Mouse (Mus musculus) lung, adult 2 months (tissue): Measurements from ENCODE around the gene D16Ertd472e.

Source experiments
- CTCF ChIP-seq: fragments of 200-500 bp; IDR thresholded peaks from 2 replicates; pipeline ENCODE4 v1.5.1; 2011; ENCODE audit warnings: mild to moderate bottlenecking, low read length, control low read depth; ENCODE audit not compliant: insufficient read depth
- POLR2A ChIP-seq: fragments of 200-500 bp; IDR thresholded peaks from 2 replicates; pipeline ENCODE4 v1.6.1; 2011; ENCODE audit warnings: low read depth, mild to moderate bottlenecking, control low read depth, low read length, borderline replicate concordance; ENCODE audit errors: extremely low read depth

DNA sequence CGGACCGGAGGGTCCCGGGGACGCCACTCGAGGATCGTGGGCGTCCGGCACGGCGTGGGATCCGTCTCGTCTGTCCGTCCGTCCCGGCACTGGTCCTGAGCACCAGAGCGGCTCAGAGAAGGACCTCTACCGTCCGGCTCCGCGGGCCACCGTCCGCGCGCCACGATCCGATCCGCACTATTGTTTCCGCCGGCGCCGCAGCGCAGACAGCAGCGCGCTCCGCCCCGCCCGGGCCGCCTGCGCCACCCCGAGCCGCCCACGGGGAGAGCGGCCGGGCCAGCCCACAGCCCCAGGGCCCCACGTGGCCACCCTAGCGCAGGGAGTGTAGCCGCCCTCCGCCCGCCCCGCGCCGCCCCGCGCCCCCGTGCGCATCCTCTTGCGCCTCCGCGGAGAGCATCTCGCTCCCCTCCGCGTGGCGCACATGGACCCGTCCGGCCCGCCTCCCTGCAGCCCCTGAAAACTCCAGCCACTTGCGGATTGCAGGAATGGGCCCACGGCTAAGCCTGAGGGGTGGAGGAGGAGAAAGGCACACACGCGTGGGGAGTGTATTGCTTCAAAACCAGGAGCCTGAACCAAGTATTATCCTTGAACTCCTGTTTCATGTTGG, at the start of gene D16Ertd472e:
- TF ChIP-seq CTCF (no peak), POLR2A (peak; percentile 73; the same call in 1 of the 2 replicates)
